Mouse (Mus musculus) midbrain, postnatal 0 days (tissue): ENCODE measurements at regions not wholly inside any gene's neighbourhood (a gene's known extent, or its start where the extent isn't known, plus 50 kb on each side); places are given as distances from the start of the nearest gene placed in this dataset.
A peak's percentile ranks its signal among the peaks of the same experiment; 100 is the strongest.

Experiments
- ATAC-seq: fragments of 200-750 bp; cut with Nextera tagmentation; 2 replicates; pipeline ENCODE4 v1.8.0; 2017; ENCODE audit warnings: moderate number of reproducible peaks, mild to moderate bottlenecking, moderate TSS enrichment, moderate library complexity; ENCODE audit not compliant: low FRiP score
- DNase-seq: peaks from one replicate; pipeline ENCODE4 v3.0.0-alpha.2; 2015; ENCODE audit warnings: low spot score
- H3K27ac ChIP-seq: fragments of 300-500 bp; sonication (generic); 2 replicates; pipeline ENCODE4 v1.5.1; 2014; ENCODE audit warnings: low read depth, mild to moderate bottlenecking, low read length, mixed read lengths
- H3K27me3 ChIP-seq: fragments of 300-500 bp; sonication (generic); 2 replicates; pipeline ENCODE4 v1.6.1; 2014; ENCODE audit warnings: low read length, control low read depth, mixed read lengths; ENCODE audit not compliant: insufficient read depth
- H3K36me3 ChIP-seq: fragments of 300-500 bp; sonication (generic); 2 replicates; pipeline ENCODE4 v1.6.1; 2014; ENCODE audit warnings: low read length, control low read depth, mixed read lengths; ENCODE audit not compliant: insufficient read depth
- H3K4me1 ChIP-seq: fragments of 300-500 bp; sonication (generic); 2 replicates; pipeline ENCODE4 v1.6.1; 2014; ENCODE audit warnings: mild to moderate bottlenecking, control low read depth, antibody characterized with exemption, low read length, mixed read lengths; ENCODE audit not compliant: insufficient read depth
- H3K4me2 ChIP-seq: fragments of 300-500 bp; sonication (generic); 2 replicates; pipeline ENCODE4 v1.6.1; 2014; ENCODE audit warnings: low read depth, mild to moderate bottlenecking, low read length, mixed read lengths; ENCODE audit not compliant: poor library complexity, severe bottlenecking
- H3K4me3 ChIP-seq: fragments of 300-500 bp; sonication (generic); 2 replicates; pipeline ENCODE4 v1.5.1; 2014; ENCODE audit warnings: low read depth, mild to moderate bottlenecking, low read length, moderate library complexity
- H3K9ac ChIP-seq: fragments of 300-500 bp; sonication (generic); replicated peaks from 2 replicates; pipeline ENCODE4 v1.6.1; 2014; ENCODE audit warnings: mild to moderate bottlenecking, low read length, moderate library complexity, mixed read lengths; ENCODE audit not compliant: poor library complexity, severe bottlenecking
- H3K9me3 ChIP-seq: fragments of 300-500 bp; sonication (generic); 2 replicates; pipeline ENCODE4 v1.6.1; 2016; ENCODE audit warnings: low read length, control low read depth
- CTCF ChIP-seq: IDR thresholded peaks from 2 replicates; pipeline ENCODE4 v1.5.1; 2016; ENCODE audit warnings: antibody characterized with exemption, mild to moderate bottlenecking
- WGBS: fragments of 180-500 bp; shearing (Covaris S2); extraction: QIAGEN DNeasy Blood & Tissue Kit; methylation state at CpG from one replicate; pipeline ENCODE4 v1.1.7; 2014; 5-methylcytosine and 5-hydroxymethylcytosine counted together

DNA sequence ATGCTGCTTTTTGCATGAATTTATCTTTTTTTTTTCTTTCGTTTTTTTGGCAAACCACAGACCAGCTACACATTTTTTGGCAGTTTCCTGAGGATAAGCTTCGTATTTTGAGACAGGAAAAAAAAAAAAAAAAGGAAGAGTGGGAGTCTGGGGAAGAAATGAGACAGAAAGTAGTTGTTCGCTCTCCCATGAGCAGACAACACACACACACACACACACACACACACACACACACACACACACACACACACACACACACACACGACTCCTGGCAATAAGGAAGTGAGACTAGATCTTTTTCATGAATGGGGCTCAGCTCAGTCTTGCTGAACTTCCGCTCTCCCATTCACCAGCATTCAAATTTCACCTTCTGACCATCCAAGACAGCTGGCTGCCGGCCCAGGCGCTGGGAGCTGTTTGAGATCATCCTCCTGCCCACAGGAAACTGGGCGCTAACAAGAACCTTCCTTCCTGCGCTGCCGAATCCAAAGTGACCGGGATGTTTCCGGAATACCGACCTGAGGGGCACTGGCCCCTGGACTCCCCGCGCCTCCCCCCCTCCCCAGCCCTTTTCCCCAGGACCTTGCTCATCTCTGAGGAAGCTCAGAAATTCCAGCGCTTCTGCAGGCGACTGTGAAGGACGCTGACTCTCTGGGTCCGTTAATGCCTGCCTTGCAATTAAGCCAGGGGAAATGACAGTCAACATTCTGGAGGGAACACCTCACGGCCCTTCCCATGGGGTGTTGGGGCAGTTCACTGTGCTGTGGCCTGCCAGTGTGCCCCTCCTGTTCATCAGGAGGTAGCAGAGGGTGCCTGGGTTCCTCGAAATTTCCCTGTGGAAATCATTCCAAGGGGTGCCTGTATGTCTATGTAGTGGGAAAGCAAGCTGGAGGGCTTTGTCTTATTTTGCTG lies 114.2 kb upstream of the Ccnd2 start:
- Histone ChIP-seq H3K27ac (0 out of 2 replicates have a peak overlapping the region, but pooled peaks have one; percentile 43), H3K36me3 (no peaks in the 10 kb centered on the region), H3K9ac (peak overlapping the region; percentile 33; the same call in 1 of the 2 replicates), H3K27me3 (0 out of 2 replicates have a peak, but pooled peaks cover 3% of the 10 kb centered on the region), H3K4me3 (peak overlapping the region; percentile 27), H3K4me1 (0 out of 2 replicates have a peak, but pooled peaks cover 2% of the 10 kb centered on the region), H3K4me2 (peak overlapping the region; percentile 62), H3K9me3 (no peaks in the 10 kb centered on the region)
- TF ChIP-seq CTCF, result no peak
- 0 out of 2 replicates have a peak, but pooled peaks have one; percentile 44 for ATAC-seq
- DNase-seq, result peak; percentile 81
- 7% methylated on average over 21 of the region's 21 CpGs for WGBS

DNA sequence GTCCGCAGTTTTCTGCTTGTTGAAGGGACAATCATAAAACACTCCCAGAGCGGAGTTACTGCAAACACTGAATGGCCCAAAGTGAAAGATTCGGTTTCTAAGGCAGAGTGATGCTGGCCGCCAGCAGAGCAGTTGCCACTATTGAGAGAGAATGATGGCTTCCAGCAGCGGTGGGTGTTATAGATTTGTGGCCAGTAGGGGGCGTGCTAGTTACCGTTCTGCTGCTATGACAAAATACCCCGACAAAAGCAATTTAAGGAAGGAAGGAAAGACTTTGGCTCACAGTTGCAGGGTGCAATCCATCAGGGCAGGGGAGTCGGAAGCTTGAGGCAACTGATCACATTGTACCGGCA lies 114.8 kb upstream of the Ccnd2 start:
- H3K4me2 ChIP-seq, result peak overlapping the region; percentile 62; the same call in 1 of the 2 replicates
- peak; percentile 65 for TF ChIP-seq CTCF
- H3K27me3 ChIP-seq, result 0 out of 2 replicates have a peak, but pooled peaks cover 3% of the 10 kb centered on the region
- 40% methylated on average over 10 of the region's 10 CpGs for WGBS
- peak overlapping the region; percentile 27; the same call in 1 of the 2 replicates for H3K4me3 ChIP-seq
- no peaks in the 10 kb centered on the region for H3K36me3 ChIP-seq
- DNase-seq, result peak; percentile 30
- H3K9me3 ChIP-seq, result no peaks in the 10 kb centered on the region
- 0 out of 2 replicates have a peak, but pooled peaks have one; percentile 2 for ATAC-seq
- 0 out of 2 replicates have a peak, but pooled peaks cover 2% of the 10 kb centered on the region for H3K4me1 ChIP-seq
- no peak overlapping the region for H3K9ac ChIP-seq
- H3K27ac ChIP-seq, result no peak overlapping the region

DNA sequence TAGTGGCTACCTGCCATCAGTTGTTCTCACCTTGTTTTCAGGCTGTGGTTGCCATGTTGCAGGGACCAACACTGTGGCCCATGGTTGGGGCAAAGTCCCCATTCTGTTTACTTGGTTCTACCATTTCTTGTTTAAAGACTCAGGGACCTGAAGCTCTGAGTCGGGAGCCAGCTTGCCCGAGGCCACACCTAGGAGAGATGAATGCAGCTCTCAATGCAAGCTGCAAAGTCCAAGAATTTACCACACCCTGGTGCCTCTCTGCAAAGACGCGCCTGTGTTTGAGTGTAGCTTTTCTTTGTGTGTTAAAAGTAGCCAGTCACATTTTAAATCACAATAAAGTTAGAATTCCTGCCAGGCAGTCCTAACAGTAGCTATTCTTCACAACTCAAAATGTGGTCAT lies 117.0 kb upstream of the Ccnd2 start:
- ATAC-seq (no peak), DNase-seq (no peak)
- Histone ChIP-seq H3K27me3 (0 out of 2 replicates have a peak, but pooled peaks cover 3% of the 10 kb centered on the region), H3K36me3 (no peaks in the 10 kb centered on the region), H3K4me1 (0 out of 2 replicates have a peak, but pooled peaks cover 2% of the 10 kb centered on the region), H3K9ac (no peak overlapping the region), H3K4me2 (no peak overlapping the region), H3K27ac (no peak overlapping the region), H3K9me3 (no peaks in the 10 kb centered on the region), H3K4me3 (no peak overlapping the region)
- WGBS, result 83% methylated on average over 4 of the region's 4 CpGs
- TF ChIP-seq CTCF, result no peak

DNA sequence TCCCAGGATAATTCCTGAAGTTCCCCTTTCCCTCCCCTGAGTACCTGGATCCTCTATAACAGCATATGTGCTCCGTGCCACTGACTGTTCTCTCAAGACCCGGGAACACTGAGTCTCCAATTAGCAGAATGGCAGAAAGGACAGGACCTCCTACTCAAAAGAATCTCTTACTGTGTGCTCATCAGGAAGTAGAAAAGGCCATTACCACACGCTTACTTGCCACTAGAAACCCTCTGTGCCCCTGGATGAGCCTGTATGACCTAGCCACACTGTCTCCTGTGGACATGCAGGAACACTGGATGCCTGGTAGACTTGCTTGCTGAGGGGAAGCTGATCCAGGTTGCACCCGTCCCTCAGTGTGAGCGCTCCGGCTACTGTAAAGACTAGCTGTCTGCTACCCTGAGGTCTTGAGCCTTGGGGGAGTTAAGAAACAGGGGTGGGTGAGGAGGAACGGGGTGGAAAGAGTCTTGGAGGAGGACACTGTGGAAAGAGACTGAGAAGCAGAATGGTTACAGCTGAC lies 117.6 kb upstream of the Ccnd2 start:
- TF ChIP-seq CTCF, result no peak
- no peak overlapping the region for H3K4me2 ChIP-seq
- H3K27ac ChIP-seq, result no peak overlapping the region
- no peaks in the 10 kb centered on the region for H3K9me3 ChIP-seq
- DNase-seq (no peak), ATAC-seq (no peak)
- H3K4me3 ChIP-seq, result no peak overlapping the region
- no peak overlapping the region for H3K9ac ChIP-seq
- H3K36me3 ChIP-seq, result no peaks in the 10 kb centered on the region
- H3K4me1 ChIP-seq, result 0 out of 2 replicates have a peak, but pooled peaks cover 2% of the 10 kb centered on the region
- WGBS, result 82% methylated on average over 7 of the region's 7 CpGs
- 0 out of 2 replicates have a peak, but pooled peaks cover 3% of the 10 kb centered on the region for H3K27me3 ChIP-seq

DNA sequence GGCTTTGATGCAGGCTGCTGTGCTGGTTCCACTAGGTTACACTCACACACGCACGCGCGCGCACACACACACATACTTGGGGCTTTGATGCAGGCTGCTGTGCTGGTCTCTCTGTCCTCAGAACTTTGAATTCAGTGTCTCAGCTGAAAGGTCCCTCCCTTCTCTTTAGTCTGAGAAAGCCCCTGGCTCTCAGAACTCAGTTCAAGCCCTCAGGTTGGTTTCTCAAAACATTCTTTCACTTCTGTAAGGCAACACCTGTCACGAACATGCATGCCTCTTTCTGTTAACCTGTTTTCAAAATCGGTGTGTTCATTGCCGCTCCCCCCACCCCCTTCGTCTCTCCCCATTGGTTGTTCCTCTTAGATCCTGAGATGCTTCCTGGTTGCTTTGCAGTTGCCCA lies 118.8 kb upstream of the Ccnd2 start:
- DNase-seq (no peak), ATAC-seq (no peak)
- no peaks in the 10 kb centered on the region for H3K36me3 ChIP-seq
- no peak overlapping the region for H3K4me2 ChIP-seq
- no peak overlapping the region for H3K27ac ChIP-seq
- TF ChIP-seq CTCF, result no peak
- H3K4me1 ChIP-seq, result 0 out of 2 replicates have a peak, but pooled peaks cover 2% of the 10 kb centered on the region
- H3K9me3 ChIP-seq, result no peaks in the 10 kb centered on the region
- H3K27me3 ChIP-seq, result 0 out of 2 replicates have a peak, but pooled peaks cover 3% of the 10 kb centered on the region
- 92% methylated on average over 9 of the region's 9 CpGs for WGBS
- no peak overlapping the region for H3K9ac ChIP-seq
- no peak overlapping the region for H3K4me3 ChIP-seq

DNA sequence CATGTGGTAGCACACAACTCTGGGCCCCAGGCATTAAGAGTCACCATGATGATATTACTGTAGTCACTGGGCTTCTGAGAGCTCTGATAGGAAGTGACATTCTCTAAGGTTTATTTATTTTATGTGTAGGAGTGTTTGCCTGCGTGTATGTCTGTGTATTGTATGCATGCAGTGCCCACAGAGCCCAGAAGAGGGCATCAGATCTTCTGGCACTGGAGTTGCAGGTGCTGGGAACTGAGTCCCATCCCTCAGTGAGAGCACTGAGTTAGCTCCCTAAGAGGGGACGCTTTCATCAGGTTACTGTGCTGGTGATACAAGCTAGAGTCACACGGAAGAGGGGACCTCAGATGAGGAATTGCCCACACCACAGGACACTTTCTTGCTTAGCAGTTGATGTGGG lies 119.4 kb upstream of the Ccnd2 start:
- ATAC-seq (no peak), DNase-seq (no peak)
- Histone ChIP-seq H3K27ac (no peak overlapping the region), H3K4me1 (0 out of 2 replicates have a peak, but pooled peaks cover 1% of the 10 kb centered on the region), H3K4me2 (no peak overlapping the region), H3K36me3 (no peaks in the 10 kb centered on the region), H3K27me3 (0 out of 2 replicates have a peak, but pooled peaks cover 3% of the 10 kb centered on the region), H3K9ac (no peak overlapping the region), H3K9me3 (no peaks in the 10 kb centered on the region), H3K4me3 (no peak overlapping the region)
- 93% methylated on average over 3 of the region's 3 CpGs for WGBS
- no peak; the same call in 1 of the 2 replicates for TF ChIP-seq CTCF
